Mouse (Mus musculus): ENCODE results near the gene Gm10277. TPM values are rescaled to one million over a fixed set of nuclear protein-coding genes. Genes with fewer than 3 reads are reported as not detected.

The Gm10277 gene
- polyA plus RNA-seq, 1 experiment: 0.33 TPM

DNA sequence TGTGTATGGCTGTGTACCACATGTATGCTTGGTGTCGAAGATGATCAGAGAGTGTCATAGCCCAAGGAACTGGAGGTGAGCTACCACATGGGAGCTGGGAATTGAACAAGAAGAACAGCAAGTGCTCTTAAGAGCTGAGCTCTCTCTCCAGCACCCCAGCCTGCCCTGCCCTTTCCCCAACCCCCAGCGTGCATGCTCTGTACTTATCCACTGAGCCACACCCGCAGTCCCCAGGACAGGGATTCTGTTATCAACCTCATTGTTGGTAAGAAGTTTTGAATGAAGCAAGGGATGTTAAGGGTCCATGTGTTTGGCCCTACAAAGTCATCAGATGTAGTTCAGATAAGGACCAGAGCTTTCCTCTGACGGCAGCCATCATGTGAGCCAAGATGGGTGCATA lies 40.9 kb downstream of the Gm10277 start:
- Histone ChIP-seq H3K27me3 (ENCODE audit: control insufficient read depth, insufficient read depth, insufficient read length) (peaks cover 3% of the 10 kb centered on the region), H3K4me3 (ENCODE audit: insufficient read depth, poor library complexity, severe bottlenecking) (no peak overlapping the region), H3K79me3 (ENCODE audit: low read depth) (no peaks in the 10 kb centered on the region), H3ac (ENCODE audit: control insufficient read depth, insufficient read length, low read depth) (no peak overlapping the region), H3K79me2 (ENCODE audit: control insufficient read depth, insufficient read depth) (no peaks in the 10 kb centered on the region), H3K36me3 (ENCODE audit: control insufficient read depth, insufficient read depth) (no peaks in the 10 kb centered on the region)
- no peak for TF ChIP-seq MYOG (IDR thresholded peaks at IDR 0.05; ENCODE audit: control insufficient read depth, extremely low read depth, insufficient read length)
- no peak for TF ChIP-seq CEBPB (IDR thresholded peaks at IDR 0.05; ENCODE audit: low read depth)
- TF ChIP-seq FOSL1 (IDR thresholded peaks at IDR 0.05; ENCODE audit: insufficient read depth, low read length, poor library complexity, severe bottlenecking): no peak
- no peak for TF ChIP-seq CTCF (IDR thresholded peaks at IDR 0.05; ENCODE audit: control insufficient read depth, insufficient read depth, insufficient read length)
- no peak for TF ChIP-seq USF1 (IDR thresholded peaks at IDR 0.05; ENCODE audit: low read depth)
- no peak for TF ChIP-seq MAX (IDR thresholded peaks at IDR 0.05)
- no peak for TF ChIP-seq MYOD1 (IDR thresholded peaks at IDR 0.05; ENCODE audit: control insufficient read depth, insufficient read length, low read depth)

DNA sequence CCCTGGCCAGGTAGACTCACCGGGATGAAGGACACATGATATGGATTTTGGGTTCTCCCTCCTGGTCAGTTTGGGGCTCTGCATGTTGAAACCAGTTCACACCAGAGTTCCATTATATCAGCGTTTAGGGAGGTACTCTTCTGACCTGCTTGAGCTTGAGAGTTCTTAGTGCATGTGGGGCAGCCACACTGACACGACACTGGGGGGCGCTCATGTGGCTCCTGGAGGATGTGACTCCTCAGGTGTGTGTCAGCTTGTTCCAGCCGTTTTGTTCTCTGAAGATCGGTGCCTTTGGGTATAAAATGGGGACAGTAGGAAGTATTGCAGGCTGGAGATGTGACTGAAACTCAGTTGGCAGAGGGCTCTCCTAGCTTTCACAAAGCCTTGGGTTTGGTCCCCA lies 43.6 kb downstream of the Gm10277 start:
- H3ac ChIP-seq (ENCODE audit: control insufficient read depth, insufficient read length, low read depth): no peak overlapping the region
- TF ChIP-seq CEBPB (IDR thresholded peaks at IDR 0.05; ENCODE audit: low read depth) (no peak), CTCF (IDR thresholded peaks at IDR 0.05; ENCODE audit: control insufficient read depth, insufficient read depth, insufficient read length) (peak; percentile 28), MAX (IDR thresholded peaks at IDR 0.05) (no peak), MYOG (IDR thresholded peaks at IDR 0.05; ENCODE audit: control insufficient read depth, extremely low read depth, insufficient read length) (no peak)

DNA sequence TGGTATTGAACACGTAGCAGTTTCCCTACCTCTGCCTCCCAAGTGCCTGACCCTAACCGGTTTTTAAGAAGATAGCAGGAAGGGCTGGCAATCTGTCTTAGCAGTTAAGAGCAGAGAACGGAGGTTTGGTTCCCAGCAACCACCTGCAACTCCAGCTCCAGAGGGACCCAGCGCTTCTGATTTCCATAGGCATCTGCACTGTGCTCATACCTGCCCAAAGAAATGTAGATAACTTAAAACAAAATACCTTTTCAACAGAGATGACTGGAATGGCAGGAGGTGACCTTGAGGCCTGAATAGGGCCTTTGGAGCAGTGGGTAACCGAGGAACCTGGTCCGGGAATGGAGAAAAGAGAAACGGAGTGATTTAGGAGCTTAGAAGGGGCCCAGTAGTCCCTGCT lies 49.0 kb downstream of the Gm10277 start:
- Histone ChIP-seq H3K36me3 (ENCODE audit: control insufficient read depth, insufficient read depth) (no peaks in the 10 kb centered on the region), H3K4me3 (ENCODE audit: insufficient read depth, poor library complexity, severe bottlenecking) (no peak overlapping the region), H3ac (ENCODE audit: control insufficient read depth, insufficient read length, low read depth) (no peak overlapping the region), H3K79me2 (ENCODE audit: control insufficient read depth, insufficient read depth) (no peaks in the 10 kb centered on the region), H3K79me3 (ENCODE audit: low read depth) (no peaks in the 10 kb centered on the region), H3K27me3 (ENCODE audit: control insufficient read depth, insufficient read depth, insufficient read length) (no peaks in the 10 kb centered on the region)
- TF ChIP-seq MAX (IDR thresholded peaks at IDR 0.05) (no peak), MYOG (IDR thresholded peaks at IDR 0.05; ENCODE audit: control insufficient read depth, extremely low read depth, insufficient read length) (no peak), USF1 (IDR thresholded peaks at IDR 0.05; ENCODE audit: low read depth) (no peak), MYOD1 (IDR thresholded peaks at IDR 0.05; ENCODE audit: control insufficient read depth, insufficient read length, low read depth) (no peak), FOSL1 (IDR thresholded peaks at IDR 0.05; ENCODE audit: insufficient read depth, low read length, poor library complexity, severe bottlenecking) (no peak), CTCF (IDR thresholded peaks at IDR 0.05; ENCODE audit: control insufficient read depth, insufficient read depth, insufficient read length) (no peak), CEBPB (IDR thresholded peaks at IDR 0.05; ENCODE audit: low read depth) (no peak)

More for the DNA sequence above, 43.6 kb downstream of the Gm10277 start:
- H3K79me3 ChIP-seq (ENCODE audit: low read depth): no peaks in the 10 kb centered on the region
- H3K27me3 ChIP-seq (ENCODE audit: control insufficient read depth, insufficient read depth, insufficient read length): peaks cover 2% of the 10 kb centered on the region
- H3K4me3 ChIP-seq (ENCODE audit: insufficient read depth, poor library complexity, severe bottlenecking): no peak overlapping the region
- no peaks in the 10 kb centered on the region for H3K36me3 ChIP-seq (ENCODE audit: control insufficient read depth, insufficient read depth)
- H3K79me2 ChIP-seq (ENCODE audit: control insufficient read depth, insufficient read depth): no peaks in the 10 kb centered on the region

DNA sequence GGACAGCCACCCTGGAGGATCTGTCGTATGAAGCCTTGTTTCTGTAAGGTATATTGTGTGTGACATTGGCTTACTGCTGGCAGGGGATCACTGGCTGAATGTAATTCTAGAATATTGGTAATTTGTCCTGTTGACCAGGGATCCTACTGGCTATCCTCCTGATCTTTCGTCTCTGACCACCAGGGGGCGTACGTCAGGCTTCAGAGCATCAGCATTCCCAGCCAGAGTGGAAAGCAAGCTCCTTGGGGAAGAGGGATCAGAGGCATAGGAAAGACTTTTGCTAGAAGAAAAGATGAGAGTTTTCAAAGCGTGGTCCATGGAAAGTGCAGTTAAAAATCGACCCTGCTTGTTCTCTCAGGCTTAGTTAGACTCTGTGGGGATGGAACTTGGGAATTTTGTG lies 50.3 kb downstream of the Gm10277 start:
- H3ac ChIP-seq (ENCODE audit: control insufficient read depth, insufficient read length, low read depth): no peak overlapping the region
- no peaks in the 10 kb centered on the region for H3K79me3 ChIP-seq (ENCODE audit: low read depth)
- H3K79me2 ChIP-seq (ENCODE audit: control insufficient read depth, insufficient read depth): no peaks in the 10 kb centered on the region
- TF ChIP-seq CEBPB (IDR thresholded peaks at IDR 0.05; ENCODE audit: low read depth): no peak
- peak; percentile 78 for TF ChIP-seq CTCF (IDR thresholded peaks at IDR 0.05; ENCODE audit: control insufficient read depth, insufficient read depth, insufficient read length)
- no peak for TF ChIP-seq MAX (IDR thresholded peaks at IDR 0.05)
- no peak for TF ChIP-seq USF1 (IDR thresholded peaks at IDR 0.05; ENCODE audit: low read depth)
- no peak for TF ChIP-seq MYOG (IDR thresholded peaks at IDR 0.05; ENCODE audit: control insufficient read depth, extremely low read depth, insufficient read length)
- TF ChIP-seq FOSL1 (IDR thresholded peaks at IDR 0.05; ENCODE audit: insufficient read depth, low read length, poor library complexity, severe bottlenecking): no peak
- no peaks in the 10 kb centered on the region for H3K27me3 ChIP-seq (ENCODE audit: control insufficient read depth, insufficient read depth, insufficient read length)
- H3K4me3 ChIP-seq (ENCODE audit: insufficient read depth, poor library complexity, severe bottlenecking): no peak overlapping the region
- no peaks in the 10 kb centered on the region for H3K36me3 ChIP-seq (ENCODE audit: control insufficient read depth, insufficient read depth)

Other genes with a start within 250 kb of the Gm10277 start
- gene Taok1, start 179.9 kb downstream of the Gm10277 start, polyA plus RNA-seq (2012; fragmentation: generic; extraction: Trizol): 5.1 TPM
- gene Nufip2, start 101.6 kb downstream of the Gm10277 start, polyA plus RNA-seq (2012; fragmentation: generic; extraction: Trizol): 12.0 TPM
- gene Cryba1, start 62.5 kb downstream of the Gm10277 start, polyA plus RNA-seq (2012; fragmentation: generic; extraction: Trizol): 0.07 TPM
- gene Myo18a, start 24.5 kb downstream of the Gm10277 start, polyA plus RNA-seq (2012; fragmentation: generic; extraction: Trizol): 57.0 TPM
- not detected for gene Pipox, start 106.3 kb upstream of the Gm10277 start, polyA plus RNA-seq (2012; fragmentation: generic; extraction: Trizol)
- not detected for gene Sez6, start 143.1 kb upstream of the Gm10277 start, polyA plus RNA-seq (2012; fragmentation: generic; extraction: Trizol)
- 21.9 TPM for gene Phf12, start 195.0 kb upstream of the Gm10277 start, polyA plus RNA-seq (2012; fragmentation: generic; extraction: Trizol)
- gene Dhrs13, start 244.5 kb upstream of the Gm10277 start, polyA plus RNA-seq (2012; fragmentation: generic; extraction: Trizol): 16.7 TPM